Mouse (Mus musculus) C2C12 (cell line): ENCODE results near the gene Mrgbp. TPM values are rescaled to one million over a fixed set of nuclear protein-coding genes. Genes with fewer than 3 reads are reported as not detected.

Source experiments
- H3K27me3 ChIP-seq: one replicate; pipeline ENCODE4 v1.6.1; 2011; ENCODE audit not compliant: control insufficient read depth, insufficient read depth, insufficient read length
- H3K36me3 ChIP-seq: one replicate; pipeline ENCODE4 v1.6.1; 2011; ENCODE audit not compliant: control insufficient read depth, insufficient read depth
- H3K4me3 ChIP-seq: one replicate; pipeline ENCODE4 v1.5.1; 2011; ENCODE audit warnings: mild to moderate bottlenecking, control low read depth; ENCODE audit not compliant: poor library complexity, insufficient read depth, severe bottlenecking
- H3K79me2 ChIP-seq: one replicate; pipeline ENCODE4 v1.6.1; 2011; ENCODE audit not compliant: control insufficient read depth, insufficient read depth
- H3K79me3 ChIP-seq: one replicate; pipeline ENCODE4 v1.6.1; 2011; ENCODE audit warnings: low read depth, control low read depth
- H3ac ChIP-seq: one replicate; pipeline ENCODE3; 2011; ENCODE audit warnings: low read depth; ENCODE audit not compliant: control insufficient read depth, insufficient read length
- CEBPB ChIP-seq: IDR thresholded peaks from one replicate; pipeline ENCODE4 v1.6.1; 2011; ENCODE audit warnings: low read depth, mild to moderate bottlenecking, control low read depth, moderate library complexity
- CTCF ChIP-seq: IDR thresholded peaks from one replicate; pipeline ENCODE4 v1.5.1; 2011; ENCODE audit not compliant: control insufficient read depth, insufficient read depth, insufficient read length
- FOSL1 ChIP-seq: IDR thresholded peaks from one replicate; pipeline ENCODE4 v1.8.0; 2011; ENCODE audit warnings: mild to moderate bottlenecking, low read length; ENCODE audit not compliant: poor library complexity, insufficient read depth, severe bottlenecking
- MAX ChIP-seq: IDR thresholded peaks from one replicate; pipeline ENCODE4 v1.6.1; 2011; ENCODE audit warnings: mild to moderate bottlenecking, control low read depth
- MYOD1 ChIP-seq: IDR thresholded peaks from one replicate; pipeline ENCODE4 v1.6.1; 2011; ENCODE audit warnings: low read depth; ENCODE audit not compliant: control insufficient read depth, insufficient read length
- MYOG ChIP-seq: IDR thresholded peaks from one replicate; pipeline ENCODE4 v1.6.1; 2011; ENCODE audit not compliant: control insufficient read depth, insufficient read length; ENCODE audit errors: extremely low read depth
- USF1 ChIP-seq: IDR thresholded peaks from one replicate; pipeline ENCODE4 v1.6.1; 2011; ENCODE audit warnings: low read depth, mild to moderate bottlenecking, control low read depth, moderate library complexity
- polyA plus RNA-seq: library from polyadenylated mRNA; unstranded; fragments of >200 nt; fragmentation: generic; extraction: Trizol; gene quantifications from one replicate; pipeline ENCODE4 v1.2.1, GENCODE M21; 2012; ENCODE audit warnings: missing spikeins

Gene Mrgbp
- polyA plus RNA-seq, 1 experiment = 19.2 TPM

GRCm38 (mm10) chr2:180562146-180562545, 19.0 kb upstream of the Mrgbp start:
- H3K79me3 ChIP-seq = no peaks in the 10 kb centered on the region
- TF ChIP-seq USF1 = no peak
- TF ChIP-seq CEBPB = no peak
- H3K4me3 ChIP-seq = no peak overlapping the region
- no peaks in the 10 kb centered on the region for H3K79me2 ChIP-seq
- H3ac ChIP-seq = no peak overlapping the region
- H3K27me3 ChIP-seq = peaks cover 28% of the 10 kb centered on the region
- no peaks in the 10 kb centered on the region for H3K36me3 ChIP-seq

- no peak overlapping the region for H3ac ChIP-seq
- H3K36me3 ChIP-seq = no peaks in the 10 kb centered on the region
- H3K79me2 ChIP-seq = no peaks in the 10 kb centered on the region
- H3K79me3 ChIP-seq = no peaks in the 10 kb centered on the region
- TF ChIP-seq MYOD1 = no peak
- no peak for TF ChIP-seq FOSL1
- no peak for TF ChIP-seq MAX
- TF ChIP-seq USF1 = no peak
- TF ChIP-seq CEBPB = no peak
- no peak for TF ChIP-seq CTCF
- no peak for TF ChIP-seq MYOG
- H3K4me3 ChIP-seq = no peak overlapping the region
- peaks cover 30% of the 10 kb centered on the region for H3K27me3 ChIP-seq
Measured at GRCm38 (mm10) chr2:180563296-180563695, 17.8 kb upstream of the Mrgbp start.

- H3ac ChIP-seq = no peak overlapping the region
- no peaks in the 10 kb centered on the region for H3K79me2 ChIP-seq
- TF ChIP-seq MYOG = no peak
- no peak for TF ChIP-seq FOSL1
- no peak for TF ChIP-seq USF1
- TF ChIP-seq CTCF = no peak
- no peak for TF ChIP-seq MYOD1
- no peak for TF ChIP-seq MAX
- TF ChIP-seq CEBPB = no peak
- H3K27me3 ChIP-seq = peaks cover 35% of the 10 kb centered on the region
- no peak overlapping the region for H3K4me3 ChIP-seq
- no peaks in the 10 kb centered on the region for H3K79me3 ChIP-seq
- H3K36me3 ChIP-seq = no peaks in the 10 kb centered on the region
Measured at GRCm38 (mm10) chr2:180563841-180564240, 17.3 kb upstream of the Mrgbp start.

GRCm38 (mm10) chr2:180566240-180566913, 14.7 kb upstream of the Mrgbp start:
- peaks cover 58% of the 10 kb centered on the region for H3K27me3 ChIP-seq
- no peaks in the 10 kb centered on the region for H3K79me3 ChIP-seq
- H3K4me3 ChIP-seq = no peak overlapping the region
- TF ChIP-seq FOSL1 (no peak), CTCF (no peak)
- no peaks in the 10 kb centered on the region for H3K79me2 ChIP-seq
- H3K36me3 ChIP-seq = no peaks in the 10 kb centered on the region
- no peak overlapping the region for H3ac ChIP-seq

GRCm38 (mm10) chr2:180569028-180569643, 12.0 kb upstream of the Mrgbp start:
- Histone ChIP-seq H3K4me3 (no peak overlapping the region), H3K79me3 (no peaks in the 10 kb centered on the region), H3K27me3 (peaks cover 40% of the 10 kb centered on the region), H3K36me3 (no peaks in the 10 kb centered on the region), H3K79me2 (no peaks in the 10 kb centered on the region), H3ac (no peak overlapping the region)
- TF ChIP-seq MAX (no peak), USF1 (no peak), CTCF (no peak), MYOG (no peak), FOSL1 (no peak), CEBPB (no peak), MYOD1 (no peak)

- no peak for TF ChIP-seq MYOG
- no peak for TF ChIP-seq MYOD1
- TF ChIP-seq FOSL1 = no peak
- no peak for TF ChIP-seq CTCF
- no peak for TF ChIP-seq CEBPB
- TF ChIP-seq MAX = no peak
- TF ChIP-seq USF1 = no peak
- Histone ChIP-seq H3K4me3 (no peak overlapping the region), H3K27me3 (no peaks in the 10 kb centered on the region), H3K79me2 (no peaks in the 10 kb centered on the region), H3K36me3 (no peaks in the 10 kb centered on the region), H3K79me3 (no peaks in the 10 kb centered on the region), H3ac (no peak overlapping the region)
Measured at GRCm38 (mm10) chr2:180576482-180576881, 4.6 kb upstream of the Mrgbp start.
